In the genomic region with DNA sequence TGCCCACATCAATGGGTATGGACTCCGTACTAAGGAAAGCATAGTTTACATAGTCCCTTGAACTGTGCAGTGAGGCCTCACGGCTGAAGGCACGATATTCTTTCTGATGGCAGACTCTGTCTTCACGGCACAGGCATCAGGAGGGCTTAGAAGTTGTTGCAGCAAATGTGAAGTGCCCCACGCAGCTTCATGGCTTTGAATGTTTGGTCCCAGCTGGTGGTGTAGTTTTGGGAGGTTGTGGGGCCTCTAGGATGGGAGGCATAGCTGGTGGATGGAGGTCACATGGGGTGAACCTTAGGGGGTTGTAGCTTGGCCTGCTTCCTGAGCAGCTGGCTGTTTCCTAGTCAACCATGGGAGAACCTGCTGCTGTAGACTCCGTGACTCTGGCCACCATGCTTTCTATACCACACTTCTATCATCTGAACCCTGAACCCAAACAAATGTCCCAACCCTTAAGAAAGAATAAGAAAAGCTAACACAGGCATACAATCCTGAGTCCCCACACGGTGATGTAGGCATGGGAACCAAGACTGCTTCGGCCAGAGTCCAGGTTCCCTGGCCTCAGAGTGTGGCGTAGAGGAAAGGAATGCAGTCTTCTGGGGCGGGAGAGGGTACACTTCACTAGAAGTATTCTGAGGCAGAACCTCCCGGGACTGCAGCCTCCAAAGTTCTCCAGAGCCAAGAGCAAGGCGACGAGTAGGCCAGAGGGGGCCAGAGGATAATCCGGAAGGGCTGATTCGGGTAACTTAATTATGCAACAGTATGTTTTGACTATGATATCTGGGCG, we compare ENCODE assay signal across 19 mouse cellular contexts. TPM values are rescaled to one million over a fixed set of nuclear protein-coding genes. Genes with fewer than 3 reads are reported as not detected.
DNase-seq lines count a peak whose midpoint lies in the region; ATAC-seq lines count a peak whose summit lies in the region.
"Had no signal": no experiment of that assay in that cellular context is flagged by ENCODE, and none has a peak within 500 bp of the region (broad histone marks: within the 10 kb centered on the region; RNA-seq: fewer than 3 reads in every experiment).

No protein-coding gene starts in this region.

- no peak overlapping the region for H3K27ac ChIP-seq in heart, embryonic 10.5 days
- H3K27ac ChIP-seq in intestine, embryonic 14.5 days (ENCODE audit: low read depth): no peak overlapping the region
- H3K27ac ChIP-seq in forebrain, embryonic 10.5 days: no peak overlapping the region
- H3K27ac ChIP-seq: gastrocnemius, adult 2 months; midbrain, embryonic 15.5 days had no signal

- 83% methylated on average over 16 of the region's 16 CpGs for WGBS in heart, embryonic 10.5 days
- WGBS in intestine, embryonic 14.5 days: 83% methylated on average over 16 of the region's 16 CpGs
- 89% methylated on average over 16 of the region's 16 CpGs for WGBS in forebrain, embryonic 10.5 days

- ATAC-seq in intestine, embryonic 14.5 days (replicated peaks; ENCODE audit: low FRiP score, low TSS enrichment, low read depth): no peak
- ATAC-seq: forebrain, postnatal 0 days; liver, postnatal 0 days; midbrain, embryonic 15.5 days had no signal

- no peak overlapping the region for H3K9ac ChIP-seq in intestine, embryonic 14.5 days (ENCODE audit: low read length)
- H3K9ac ChIP-seq: forebrain, postnatal 0 days; liver, postnatal 0 days; midbrain, embryonic 15.5 days had no signal

- H3K27me3 ChIP-seq in heart, embryonic 10.5 days (ENCODE audit: insufficient read depth, poor library complexity, severe bottlenecking): no peaks in the 10 kb centered on the region
- H3K27me3 ChIP-seq in intestine, embryonic 14.5 days (replicated peaks; ENCODE audit: control insufficient read depth, insufficient read depth, low read length): no peaks in the 10 kb centered on the region
- no peaks in the 10 kb centered on the region for H3K27me3 ChIP-seq in forebrain, embryonic 10.5 days (ENCODE audit: poor library complexity, severe bottlenecking)
- H3K27me3 ChIP-seq: midbrain, embryonic 15.5 days had no signal

- H3K9me3 ChIP-seq in heart, embryonic 10.5 days: no peaks in the 10 kb centered on the region
- H3K9me3 ChIP-seq in intestine, embryonic 14.5 days (ENCODE audit: control insufficient read depth, low read length): no peaks in the 10 kb centered on the region
- no peaks in the 10 kb centered on the region for H3K9me3 ChIP-seq in forebrain, embryonic 10.5 days
- H3K9me3 ChIP-seq: midbrain, embryonic 15.5 days had no signal

- H3K4me2 ChIP-seq in intestine, embryonic 14.5 days (ENCODE audit: low read length): no peak overlapping the region
- H3K4me2 ChIP-seq: midbrain, embryonic 15.5 days had no signal

- H3K4me3 ChIP-seq in heart, embryonic 10.5 days: no peak overlapping the region
- H3K4me3 ChIP-seq in intestine, embryonic 14.5 days (ENCODE audit: low read depth, low read length): no peak overlapping the region
- no peak overlapping the region for H3K4me3 ChIP-seq in forebrain, embryonic 10.5 days
- H3K4me3 ChIP-seq: gastrocnemius, adult 2 months; midbrain, embryonic 15.5 days had no signal

- DNase-seq in heart, embryonic 10.5 days (ENCODE audit: low spot score): peak; percentile 64
- no peak for DNase-seq in heart, postnatal 36 days
- DNase-seq in intestine, embryonic 14.5 days (ENCODE audit: low spot score): peak; percentile 36
- peak; percentile 58 for DNase-seq in kidney, adult 9 months
- peak; percentile 14 to 34 for DNase-seq in kidney, postnatal 4 days
- no peak for DNase-seq in spleen, postnatal 14 days (ENCODE audit: low spot score in 2 of 2)
- no peak for DNase-seq in forebrain, embryonic 10.5 days (ENCODE audit: extremely low spot score, low spot score)
- DNase-seq in heart, adult 8-10 months (ENCODE audit: low spot score): no peak
- DNase-seq: adrenal gland, postnatal 10 days; cerebellum, adult 11-12 months; cerebellum, postnatal 25 days; forebrain, postnatal 0 days; gastrocnemius, adult 2 months; liver, postnatal 0 days had no signal

- intact Hi-C loops in heart, postnatal 36 days (cut with DNase I): no loop called here

- H3K4me1 ChIP-seq in heart, embryonic 10.5 days: peaks cover 9% of the 10 kb centered on the region
- H3K4me1 ChIP-seq in intestine, embryonic 14.5 days (replicated peaks; ENCODE audit: control insufficient read depth, insufficient read depth, low read length): no peaks in the 10 kb centered on the region
- peaks cover 7% of the 10 kb centered on the region for H3K4me1 ChIP-seq in forebrain, embryonic 10.5 days
- H3K4me1 ChIP-seq: midbrain, embryonic 15.5 days had no signal

- no peaks in the 10 kb centered on the region for H3K36me3 ChIP-seq in heart, embryonic 10.5 days
- no peaks in the 10 kb centered on the region for H3K36me3 ChIP-seq in intestine, embryonic 14.5 days (ENCODE audit: control insufficient read depth, insufficient read depth, low read length)
- no peaks in the 10 kb centered on the region for H3K36me3 ChIP-seq in forebrain, embryonic 10.5 days (replicated peaks)
- H3K36me3 ChIP-seq: midbrain, embryonic 15.5 days had no signal

RNA-seq across cellular contexts. Expression of a gene that starts 59.2 kb away (rescaled TPM):
- 0.14 and 0.23 TPM in 2 replicates for polyA plus RNA-seq in heart, embryonic 10.5 days (2016; fragmentation: Nextera tagmentation; extraction: Ambion mirVana)
- not detected for total RNA-seq in heart, postnatal 36 days (2021)
- polyA plus RNA-seq in intestine, embryonic 14.5 days (2014; fragmentation: Nextera tagmentation; extraction: Ambion mirVana): 0.31 and 0.41 TPM in 2 replicates
- 0.95 and 1.3 TPM in 2 replicates for polyA plus RNA-seq in forebrain, embryonic 10.5 days (2016; fragmentation: Nextera tagmentation; extraction: Ambion mirVana)
- total RNA-seq in heart, adult 8-10 months (2022): not detected
- total RNA-seq: adrenal gland, postnatal 10 days; gastrocnemius, adult 2 months; granulocyte monocyte progenitor cell, adult 5-6 weeks; megakaryocyte, adult 5-6 weeks had no signal
- polyA plus RNA-seq: heart, embryonic 16.5 days; large intestine, adult 2 months; liver, postnatal 0 days had no signal

Comparison
In these comparisons a context has a peak if more than half of its experiments do, and no peak if none do; other contexts are left out.
1. DNase-seq: peak in heart, embryonic 10.5 days (single experiment), intestine, embryonic 14.5 days (single experiment), kidney, adult 9 months (single experiment) and kidney, postnatal 4 days (2 of 2); none in heart, postnatal 36 days (0 of 2), spleen, postnatal 14 days (0 of 2), forebrain, embryonic 10.5 days (single experiment) and heart, adult 8-10 months (single experiment).